Mouse (Mus musculus): Measurements from ENCODE around the gene Ces4a.
"Not testable (repeated sequence)": the region's sequence is repeated elsewhere in the genome, so short reads cannot be mapped to it uniquely, and the experiment has no call there.

The Ces4a gene

DNA sequence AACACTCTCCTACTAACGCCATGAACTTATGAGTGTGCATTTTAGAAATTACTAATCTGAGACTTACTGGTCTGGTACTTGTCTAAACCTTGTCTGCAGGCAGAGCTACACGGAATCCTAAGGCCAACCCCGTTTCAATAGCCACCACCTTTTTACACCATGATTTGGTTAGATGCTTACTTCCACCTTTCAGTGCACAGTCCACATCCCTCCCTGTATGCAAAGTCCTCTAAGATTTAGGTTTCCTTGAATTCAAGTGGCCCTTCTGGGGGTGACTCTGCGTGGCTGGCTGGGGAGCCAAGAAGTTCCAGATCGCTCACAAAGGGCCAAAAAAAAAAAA lies 38.4 kb downstream of the Ces4a start:
- ATAC-seq (ENCODE audit: low TSS enrichment): peak; percentile 18

DNA sequence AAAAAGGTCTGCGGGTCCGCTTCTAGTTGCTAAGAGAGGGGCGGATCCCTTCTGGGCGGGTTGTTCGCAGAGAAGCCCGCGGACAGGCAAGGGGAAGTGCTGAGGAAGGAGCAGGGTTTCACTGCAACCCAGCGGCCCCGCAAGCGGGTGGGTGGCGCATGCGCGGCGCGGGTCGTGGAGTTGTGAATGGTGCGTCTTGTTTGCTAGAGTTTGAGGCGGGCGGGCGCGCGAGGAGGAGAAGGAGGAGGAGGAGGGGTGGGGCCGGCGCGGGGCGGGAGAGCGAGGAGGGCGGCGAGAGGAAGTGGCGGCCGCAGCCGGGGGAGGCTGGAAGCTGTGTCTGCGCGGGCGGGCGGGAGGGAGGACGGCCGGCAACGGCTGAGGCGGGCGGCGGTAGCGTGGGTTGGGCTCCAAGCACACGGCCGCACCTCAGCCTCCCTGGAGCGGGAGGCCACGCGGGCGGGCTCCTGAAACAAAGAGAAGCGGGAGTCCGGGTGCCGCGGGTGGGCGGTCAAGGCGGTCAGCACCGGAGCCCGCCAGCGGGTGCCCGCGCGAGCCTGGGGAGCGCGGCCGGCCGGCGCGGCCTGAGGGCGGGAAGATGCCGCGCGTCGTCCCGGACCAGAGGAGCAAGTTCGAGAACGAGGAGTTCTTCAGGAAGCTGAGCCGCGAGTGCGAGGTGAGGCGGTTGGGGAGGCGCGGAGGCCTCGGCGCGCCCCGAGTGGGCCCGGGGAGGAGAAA lies 38.9 kb downstream of the Ces4a start, which contains the start of gene Cbfb:
TSS of gene Cbfb (plus strand) at position 294 of the 735 bp plus-strand sequence.
- peak; percentile 90 for ATAC-seq (ENCODE audit: low TSS enrichment)

DNA sequence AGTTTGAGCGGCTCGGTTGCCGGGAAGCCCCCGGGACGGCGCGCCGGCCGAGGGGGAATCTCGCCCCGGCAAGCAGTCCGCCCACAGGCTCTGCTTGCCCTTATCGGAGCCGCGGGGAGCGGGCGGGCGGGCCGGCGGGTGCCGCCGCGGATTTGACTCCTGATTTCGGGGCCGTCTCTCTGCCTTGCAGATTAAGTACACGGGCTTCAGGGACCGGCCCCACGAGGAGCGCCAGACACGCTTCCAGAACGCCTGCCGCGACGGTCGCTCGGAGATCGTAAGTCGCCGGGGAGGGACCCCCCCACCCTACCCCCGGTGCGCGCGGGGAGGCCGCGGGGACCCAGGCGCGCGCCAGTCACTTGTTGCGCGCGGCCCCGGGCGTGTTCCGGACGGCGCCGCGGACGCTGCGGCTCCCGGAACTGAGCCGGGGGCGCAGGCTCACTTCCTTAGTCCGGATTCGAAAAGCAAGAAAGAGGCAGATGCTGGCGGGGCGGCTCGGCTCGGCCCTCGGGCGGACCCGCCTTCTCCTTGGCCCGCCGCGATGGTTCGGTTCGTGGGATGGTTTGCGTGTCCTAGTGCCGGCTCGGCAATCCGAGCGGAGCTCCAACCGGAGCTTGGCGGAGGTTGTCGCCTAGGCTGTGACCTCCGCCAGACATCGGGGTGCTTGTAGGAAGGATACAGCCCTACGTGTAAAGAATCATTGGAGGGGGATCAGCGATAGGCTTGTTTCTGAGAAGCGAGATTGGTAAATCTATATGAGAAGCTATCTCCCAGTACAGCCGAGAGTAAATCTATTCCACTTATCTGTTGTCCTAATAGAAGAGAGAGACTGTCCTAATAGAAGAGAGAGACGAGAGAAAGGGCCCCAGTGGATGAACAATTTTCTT lies 39.8 kb downstream of the Ces4a start:
- peak; percentile 53 for ATAC-seq (ENCODE audit: low TSS enrichment)

DNA sequence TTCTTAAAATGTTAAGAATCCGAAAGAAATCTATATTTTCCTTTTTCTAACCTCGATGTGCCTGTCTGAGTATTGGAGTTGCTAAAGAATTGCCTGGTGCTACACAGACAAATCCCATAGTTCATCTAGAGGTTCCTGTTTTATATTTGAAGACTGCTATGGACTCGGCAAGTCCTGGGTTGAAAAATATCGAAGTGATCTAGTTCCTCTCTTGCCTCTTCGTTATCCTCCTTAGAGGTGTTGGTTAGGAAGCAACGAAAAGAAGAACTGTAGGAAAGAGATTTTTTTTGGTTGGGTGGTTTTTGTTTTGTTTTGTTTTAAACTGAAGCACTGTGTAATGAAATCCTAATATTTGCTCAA lies 40.4 kb downstream of the Ces4a start:
- ATAC-seq (ENCODE audit: low TSS enrichment): no peak

DNA sequence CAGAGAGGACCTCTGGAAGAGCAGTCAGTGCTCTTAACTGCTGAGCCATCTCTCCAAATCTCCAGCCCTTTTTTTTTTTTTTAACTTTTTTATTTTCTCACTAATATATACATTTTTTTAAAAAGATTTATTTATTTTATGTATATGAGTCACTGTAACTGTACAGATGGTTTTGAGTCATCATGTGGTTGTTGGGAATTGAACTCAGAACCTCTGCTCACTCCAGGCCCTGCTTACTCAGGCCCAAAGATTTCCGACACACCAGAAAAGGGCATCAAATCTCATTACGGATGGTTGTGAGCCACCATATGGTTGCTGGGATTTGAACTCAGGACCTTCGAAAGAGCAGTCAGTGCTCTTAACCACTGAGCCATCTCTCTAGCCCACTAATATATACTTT lies 43.7 kb downstream of the Ces4a start:
- not testable (repeated sequence) for ATAC-seq (ENCODE audit: low TSS enrichment)

DNA sequence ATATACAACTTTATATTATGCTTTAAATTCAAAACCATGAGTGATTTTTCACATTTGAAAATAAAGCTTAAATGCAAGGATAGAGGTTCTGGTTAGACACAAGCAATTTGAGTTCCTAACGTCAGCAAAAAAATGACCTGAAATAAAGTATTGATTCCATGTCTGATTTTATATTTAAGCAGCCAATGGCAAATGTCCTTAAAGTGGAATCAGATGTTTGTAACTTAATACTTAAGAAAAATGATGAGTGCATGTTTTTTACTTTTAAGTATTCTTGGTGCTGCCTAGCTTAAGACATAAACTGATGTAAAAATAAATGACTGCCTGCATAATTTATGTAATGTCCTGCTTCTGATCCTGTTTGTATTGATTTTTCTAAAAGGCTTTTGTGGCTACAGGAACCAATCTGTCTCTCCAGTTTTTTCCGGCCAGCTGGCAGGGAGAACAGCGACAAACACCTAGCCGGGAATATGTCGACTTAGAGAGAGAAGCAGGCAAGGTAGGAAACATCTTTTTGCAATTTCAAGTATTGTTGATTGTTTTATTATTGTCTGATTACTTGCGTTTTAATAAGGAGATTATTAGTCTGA lies 46.7 kb downstream of the Ces4a start:
- no peak for ATAC-seq (ENCODE audit: low TSS enrichment)

DNA sequence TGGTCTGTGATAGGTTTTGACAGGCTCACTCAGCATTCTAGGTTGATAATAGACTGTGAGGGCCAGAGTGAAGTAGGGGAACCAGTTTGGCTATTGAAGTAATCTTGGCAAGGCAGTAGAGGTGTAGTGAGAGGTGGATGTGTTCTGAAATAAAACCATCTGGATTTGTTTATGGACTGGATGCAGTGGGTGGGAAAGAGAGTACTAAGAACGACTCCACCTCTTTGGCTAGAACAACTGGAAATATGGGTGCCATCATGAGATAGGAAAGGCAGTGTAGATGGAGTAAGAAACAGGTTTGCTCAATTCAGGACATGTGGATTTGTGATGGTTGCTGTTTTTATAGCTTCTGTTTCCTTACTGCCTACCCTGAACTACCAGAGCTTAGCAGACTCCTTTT lies 50.6 kb downstream of the Ces4a start:
- no peak for ATAC-seq (ENCODE audit: low TSS enrichment)

DNA sequence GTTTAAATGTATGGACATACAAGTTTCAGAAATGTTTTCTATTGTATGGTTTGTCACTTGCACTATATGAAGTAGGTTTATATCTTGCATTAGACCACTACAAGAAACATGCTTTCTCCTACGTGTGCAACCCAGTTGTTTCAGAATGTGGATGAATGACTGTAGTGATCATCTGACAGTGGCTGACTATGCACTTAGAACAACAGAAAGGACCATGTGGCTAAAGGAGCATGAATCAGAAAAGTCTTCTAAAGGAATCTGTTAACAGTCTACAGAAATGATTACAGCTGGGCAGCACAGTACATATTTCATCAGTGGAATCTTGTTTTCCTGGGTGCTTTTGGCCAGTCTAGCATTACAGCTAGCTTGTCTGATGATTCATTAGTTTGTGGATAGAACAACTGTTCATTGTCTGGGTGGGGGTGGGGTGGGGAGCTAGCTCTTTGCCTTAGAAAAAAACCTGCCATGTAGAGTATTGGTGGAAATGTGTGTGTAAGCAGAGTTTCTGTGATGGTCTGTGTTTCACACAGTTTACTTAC lies 54.9 kb downstream of the Ces4a start:
- ATAC-seq (ENCODE audit: low TSS enrichment): peak; percentile 38; the same call in 1 of the 2 replicates

DNA sequence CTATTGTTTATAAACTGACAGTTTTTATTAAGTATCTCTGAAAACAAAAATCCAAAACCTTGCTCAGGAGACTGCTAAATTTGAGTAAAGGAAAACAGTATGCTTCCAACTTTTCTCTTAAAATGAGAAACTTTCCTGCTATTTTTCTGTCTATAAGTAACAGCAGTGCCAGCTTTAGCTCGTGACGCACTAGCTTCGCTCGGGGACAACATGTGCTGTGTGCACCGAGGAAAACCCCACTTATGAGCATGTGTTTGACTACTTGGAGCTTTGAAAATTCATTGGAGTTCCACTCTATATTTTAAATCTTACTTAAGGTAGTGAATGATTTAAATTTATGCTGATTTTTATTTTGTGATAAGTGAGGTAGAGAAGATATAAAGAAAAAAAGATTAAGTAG lies 60.6 kb downstream of the Ces4a start:
- ATAC-seq (ENCODE audit: low TSS enrichment): peak; percentile 94

Data from frontal cortex, adult (tissue).